Mouse (Mus musculus): ENCODE measurements at regions not wholly inside any gene's neighbourhood (a gene's known extent, or its start where the extent isn't known, plus 50 kb on each side); places are given as distances from the start of the nearest gene placed in this dataset.

DNA sequence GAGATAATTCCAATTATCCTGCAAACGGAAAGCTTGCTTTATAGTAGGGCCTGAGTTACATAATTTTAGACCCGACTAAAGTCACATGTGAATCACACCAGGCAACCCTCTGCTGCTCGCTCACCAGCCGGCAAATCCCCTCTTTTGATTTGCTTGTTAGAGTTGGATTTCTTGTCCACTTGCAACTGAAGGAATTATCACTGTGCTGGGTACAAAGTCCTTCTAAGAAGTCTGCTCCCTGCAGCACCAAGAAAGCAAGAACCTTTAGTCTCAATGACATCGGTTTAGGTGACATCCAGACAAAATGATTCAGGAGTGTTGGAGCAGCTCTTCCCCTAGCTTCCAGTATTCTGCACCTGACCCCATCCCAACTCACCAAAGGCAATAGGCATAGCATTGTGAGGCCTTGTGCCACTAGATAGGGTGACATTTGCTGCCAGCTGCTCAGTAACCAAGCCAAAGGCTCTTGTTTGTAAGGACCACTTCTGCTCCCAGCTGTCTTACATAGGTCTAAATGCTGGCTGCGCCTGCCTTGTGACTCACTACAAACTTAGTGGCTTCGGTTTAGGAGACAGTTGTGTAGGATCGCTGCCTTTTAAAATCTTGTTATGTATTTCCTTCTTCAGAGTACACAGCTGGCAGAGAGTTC, 189.5 kb upstream of the Rreb1 start:
- no peaks in the 10 kb centered on the region for H3K36me3 ChIP-seq (ENCODE audit: control insufficient read depth, insufficient read depth, low read length, poor library complexity, severe bottlenecking)

DNA sequence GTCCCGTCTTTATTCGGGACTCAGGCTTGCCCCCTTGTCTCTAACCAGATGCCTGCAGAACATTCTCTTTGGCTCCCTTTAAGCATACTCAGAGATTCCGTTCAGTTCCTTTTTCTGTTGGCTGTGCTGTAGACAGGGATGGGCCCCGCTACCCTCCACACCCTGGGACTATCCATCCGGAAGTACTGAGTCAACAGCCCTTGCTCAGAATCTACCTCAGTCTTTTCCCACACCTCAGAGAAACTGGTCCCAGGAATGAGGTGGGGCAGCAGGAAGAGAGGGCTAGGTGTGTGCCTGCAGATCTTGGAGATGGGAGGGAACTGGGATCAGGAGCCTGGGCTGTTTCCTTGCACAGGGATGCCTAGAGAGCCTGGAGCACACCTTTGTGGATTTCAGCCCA, 186.1 kb upstream of the Rreb1 start:
- H3K36me3 ChIP-seq (ENCODE audit: control insufficient read depth, insufficient read depth, low read length, poor library complexity, severe bottlenecking), result no peaks in the 10 kb centered on the region
- no peak for DNase-seq (ENCODE audit: low read depth, low spot score)
- no peaks in the 10 kb centered on the region for H3K27me3 ChIP-seq (ENCODE audit: control insufficient read depth, insufficient read depth, low read length, poor library complexity, severe bottlenecking)

More for the DNA sequence above, 189.5 kb upstream of the Rreb1 start:
- DNase-seq (ENCODE audit: low read depth, low spot score), result no peak
- H3K27me3 ChIP-seq (ENCODE audit: control insufficient read depth, insufficient read depth, low read length, poor library complexity, severe bottlenecking), result no peaks in the 10 kb centered on the region

DNA sequence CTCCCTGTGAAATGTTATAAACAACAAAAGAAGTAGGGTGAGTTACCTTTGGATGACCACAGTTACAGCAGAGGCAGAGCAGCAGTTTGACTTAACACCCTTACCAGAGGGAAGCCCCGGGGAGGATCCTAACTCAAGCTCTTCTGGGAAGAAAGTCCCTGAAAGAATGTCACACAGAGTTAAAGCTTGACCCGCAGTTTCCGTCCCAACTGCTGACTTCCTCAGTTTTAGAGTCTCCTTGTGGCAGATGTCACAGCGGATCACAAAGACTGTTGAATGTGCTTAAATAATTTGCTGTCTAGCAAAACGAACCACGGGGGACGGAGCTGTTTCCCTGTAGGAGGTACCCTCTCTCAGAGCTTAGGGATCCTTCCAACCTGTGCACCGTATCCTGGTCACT, 183.0 kb upstream of the Rreb1 start:
- Histone ChIP-seq H3K36me3 (ENCODE audit: control insufficient read depth, insufficient read depth, low read length, poor library complexity, severe bottlenecking) (no peaks in the 10 kb centered on the region), H3K27me3 (ENCODE audit: control insufficient read depth, insufficient read depth, low read length, poor library complexity, severe bottlenecking) (no peaks in the 10 kb centered on the region)
- DNase-seq (ENCODE audit: low read depth, low spot score), result peak; percentile 18

DNA sequence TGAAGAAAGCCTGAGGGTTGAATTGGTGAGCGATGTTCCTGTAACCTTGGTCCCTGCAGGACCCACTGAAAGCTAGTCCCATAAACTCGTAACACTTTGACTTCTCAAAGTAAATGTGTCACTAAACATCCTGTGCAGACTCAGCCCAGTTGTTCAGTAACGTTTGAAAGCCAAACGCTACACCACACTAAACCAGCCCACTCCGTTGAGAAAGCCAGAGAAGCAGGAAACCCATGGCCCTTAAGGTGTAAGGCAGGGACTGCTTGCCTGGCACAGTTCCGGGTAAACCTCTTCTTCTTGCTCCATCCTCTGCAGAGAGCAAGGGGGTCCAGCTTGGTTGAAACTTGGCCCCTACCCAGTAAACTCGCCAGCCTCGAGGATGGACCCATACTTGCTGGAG, 180.6 kb upstream of the Rreb1 start:
- no peak for DNase-seq (ENCODE audit: low read depth, low spot score)
- no peaks in the 10 kb centered on the region for H3K36me3 ChIP-seq (ENCODE audit: control insufficient read depth, insufficient read depth, low read length, poor library complexity, severe bottlenecking)
- H3K27me3 ChIP-seq (ENCODE audit: control insufficient read depth, insufficient read depth, low read length, poor library complexity, severe bottlenecking), result no peaks in the 10 kb centered on the region

DNA sequence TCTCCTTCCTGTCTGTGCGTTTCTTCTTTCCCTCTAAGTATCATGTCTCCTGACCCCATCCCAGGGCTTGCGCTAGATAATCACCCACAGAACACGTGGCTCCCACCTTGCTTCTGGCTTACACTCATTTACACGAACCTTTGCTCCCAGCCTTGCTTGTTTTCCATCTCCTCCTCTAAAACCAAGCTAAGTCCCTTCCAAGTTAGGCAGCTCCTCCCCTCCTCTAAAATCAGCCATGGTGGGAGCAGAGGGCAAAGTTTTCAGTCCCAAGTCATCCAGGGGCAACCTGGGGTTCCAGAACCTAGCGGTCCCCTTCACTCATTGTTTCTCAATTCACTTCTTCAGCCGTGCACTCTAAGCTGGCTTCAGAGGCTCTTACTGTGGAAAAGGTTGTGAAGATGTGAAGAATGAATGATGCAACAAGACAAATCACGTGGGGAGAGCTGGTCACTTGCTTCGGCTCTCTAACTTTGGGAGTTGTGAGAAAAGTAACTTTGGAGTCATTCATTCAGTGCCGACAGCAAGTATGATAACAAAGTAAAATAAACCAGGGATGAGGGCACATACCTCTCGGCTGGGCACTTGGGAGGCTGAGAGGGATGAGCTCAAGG, 179.9 kb upstream of the Rreb1 start:
- Histone ChIP-seq H3K27me3 (ENCODE audit: control insufficient read depth, insufficient read depth, low read length, poor library complexity, severe bottlenecking) (no peaks in the 10 kb centered on the region), H3K36me3 (ENCODE audit: control insufficient read depth, insufficient read depth, low read length, poor library complexity, severe bottlenecking) (no peaks in the 10 kb centered on the region)
- no peak for DNase-seq (ENCODE audit: low read depth, low spot score)

DNA sequence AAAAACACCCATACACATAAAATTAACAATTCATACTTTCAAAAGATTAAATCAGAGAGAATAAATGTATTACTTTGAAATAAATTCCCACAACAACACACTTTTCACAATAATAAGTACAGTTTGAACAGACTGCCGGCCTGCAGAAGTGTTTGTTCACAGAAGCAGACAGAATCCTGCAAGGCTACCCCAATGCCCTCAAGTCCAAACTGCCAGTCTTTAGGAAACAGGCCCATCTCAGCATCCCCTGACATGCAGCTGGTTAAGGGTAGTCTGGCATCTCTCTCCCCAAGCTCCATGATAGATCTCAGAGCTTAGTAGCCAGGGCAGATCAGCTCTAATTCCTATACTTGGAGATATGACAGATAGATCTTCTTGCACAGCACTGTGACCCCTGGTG, 178.5 kb upstream of the Rreb1 start:
- no peaks in the 10 kb centered on the region for H3K36me3 ChIP-seq (ENCODE audit: control insufficient read depth, insufficient read depth, low read length, poor library complexity, severe bottlenecking)
- no peaks in the 10 kb centered on the region for H3K27me3 ChIP-seq (ENCODE audit: control insufficient read depth, insufficient read depth, low read length, poor library complexity, severe bottlenecking)
- no peak for DNase-seq (ENCODE audit: low read depth, low spot score)

DNA sequence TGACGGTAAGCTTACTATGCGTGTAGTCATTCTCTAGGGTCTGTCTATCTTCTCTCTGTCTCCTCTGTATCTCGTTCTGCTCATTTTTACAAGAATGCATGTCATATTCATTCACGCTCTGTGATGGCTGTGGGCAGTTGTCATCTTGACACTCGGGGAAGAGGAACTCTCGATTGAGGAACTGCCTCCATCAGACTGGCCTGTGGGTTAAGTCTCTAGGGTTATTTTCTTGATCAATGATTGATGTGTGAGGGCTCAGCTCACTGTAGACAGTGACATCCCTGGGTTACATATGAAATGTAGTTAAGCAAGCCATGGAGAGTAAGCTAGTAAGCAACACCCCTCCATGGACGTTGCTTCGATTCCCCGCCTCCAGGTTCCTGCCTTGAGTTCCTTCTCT, 178.0 kb upstream of the Rreb1 start:
- peak; percentile 41 for DNase-seq (ENCODE audit: low read depth, low spot score)
- no peaks in the 10 kb centered on the region for H3K27me3 ChIP-seq (ENCODE audit: control insufficient read depth, insufficient read depth, low read length, poor library complexity, severe bottlenecking)
- H3K36me3 ChIP-seq (ENCODE audit: control insufficient read depth, insufficient read depth, low read length, poor library complexity, severe bottlenecking), result no peaks in the 10 kb centered on the region

DNA sequence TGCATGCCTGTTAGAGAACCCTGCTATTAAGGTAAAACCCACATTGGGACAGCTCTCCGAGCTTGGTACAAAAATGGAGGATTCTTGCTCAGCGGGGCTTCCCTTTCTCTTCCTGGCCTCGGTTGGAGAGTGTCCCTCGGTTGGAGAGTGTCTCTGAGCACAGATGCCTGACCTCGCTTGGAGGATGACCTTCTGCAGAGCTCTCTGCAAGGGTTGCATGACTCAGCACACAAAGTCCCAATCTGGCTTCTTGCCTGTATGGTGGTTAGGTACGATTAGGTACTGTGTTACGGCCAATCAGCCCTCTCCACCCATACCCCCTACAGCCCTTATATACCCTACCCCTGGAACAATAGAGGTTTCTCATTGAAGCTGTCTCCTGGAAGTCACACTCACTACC, 177.1 kb upstream of the Rreb1 start:
- no peak for DNase-seq (ENCODE audit: low read depth, low spot score)
- Histone ChIP-seq H3K27me3 (ENCODE audit: control insufficient read depth, insufficient read depth, low read length, poor library complexity, severe bottlenecking) (no peaks in the 10 kb centered on the region), H3K36me3 (ENCODE audit: control insufficient read depth, insufficient read depth, low read length, poor library complexity, severe bottlenecking) (no peaks in the 10 kb centered on the region)

DNA sequence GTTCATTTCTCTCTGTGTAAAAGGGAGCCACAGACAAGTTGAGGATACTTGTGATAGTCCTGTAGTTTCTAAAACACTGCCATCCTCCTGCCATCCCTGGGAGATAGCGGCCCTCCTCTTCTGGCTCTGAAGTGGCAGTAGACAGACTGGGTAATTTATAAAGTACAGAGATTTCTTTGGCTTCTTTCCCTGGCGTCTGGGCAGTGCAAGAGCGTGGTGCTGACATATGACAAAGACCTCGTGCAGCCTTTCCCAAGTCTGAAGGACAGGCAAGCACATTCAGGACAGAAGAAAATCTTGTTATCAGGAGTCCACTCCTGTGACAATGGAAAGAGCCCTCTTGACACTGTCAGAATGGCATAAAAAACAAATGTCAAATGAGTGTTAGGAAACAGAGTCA, 175.9 kb upstream of the Rreb1 start:
- no peak for DNase-seq (ENCODE audit: low read depth, low spot score)
- Histone ChIP-seq H3K27me3 (ENCODE audit: control insufficient read depth, insufficient read depth, low read length, poor library complexity, severe bottlenecking) (no peaks in the 10 kb centered on the region), H3K36me3 (ENCODE audit: control insufficient read depth, insufficient read depth, low read length, poor library complexity, severe bottlenecking) (no peaks in the 10 kb centered on the region)

DNA sequence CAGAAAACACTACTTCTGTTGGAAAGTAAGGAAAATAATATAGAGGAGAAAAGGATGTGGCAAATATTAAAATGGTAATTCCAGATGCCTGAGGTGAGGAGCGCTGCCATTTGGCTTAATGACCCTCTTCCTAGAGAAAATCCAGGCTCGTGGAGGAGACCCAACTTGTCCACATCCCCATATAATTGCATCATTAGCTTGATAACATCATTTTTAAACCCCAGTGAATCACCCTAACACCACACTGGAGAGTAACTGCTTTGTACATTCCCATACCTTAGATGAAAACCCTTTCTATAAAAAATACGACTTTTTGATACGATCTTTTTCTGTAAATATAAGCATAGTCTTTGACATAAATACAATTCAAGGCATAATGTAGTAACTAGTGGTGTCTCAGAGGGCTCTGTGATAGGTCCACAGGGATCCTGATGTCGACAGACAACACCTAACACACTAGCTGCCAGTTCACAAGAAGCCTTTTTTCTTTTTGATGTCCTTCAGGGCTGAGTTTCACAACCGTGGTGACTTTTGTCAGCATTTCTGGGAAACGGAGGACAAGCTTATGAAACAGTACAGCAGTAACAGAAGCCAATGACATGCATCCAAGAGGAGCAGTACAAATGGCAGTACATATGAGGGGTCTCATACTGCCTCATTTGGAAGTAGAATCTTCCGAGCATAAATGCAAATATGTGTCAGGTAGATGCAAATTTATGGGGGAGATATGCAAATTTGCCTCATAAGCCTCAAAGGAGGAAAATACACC, 174.8 kb upstream of the Rreb1 start:
- H3K36me3 ChIP-seq (ENCODE audit: control insufficient read depth, insufficient read depth, low read length, poor library complexity, severe bottlenecking), result no peaks in the 10 kb centered on the region
- no peaks in the 10 kb centered on the region for H3K27me3 ChIP-seq (ENCODE audit: control insufficient read depth, insufficient read depth, low read length, poor library complexity, severe bottlenecking)
- no peak for DNase-seq (ENCODE audit: low read depth, low spot score)

DNA sequence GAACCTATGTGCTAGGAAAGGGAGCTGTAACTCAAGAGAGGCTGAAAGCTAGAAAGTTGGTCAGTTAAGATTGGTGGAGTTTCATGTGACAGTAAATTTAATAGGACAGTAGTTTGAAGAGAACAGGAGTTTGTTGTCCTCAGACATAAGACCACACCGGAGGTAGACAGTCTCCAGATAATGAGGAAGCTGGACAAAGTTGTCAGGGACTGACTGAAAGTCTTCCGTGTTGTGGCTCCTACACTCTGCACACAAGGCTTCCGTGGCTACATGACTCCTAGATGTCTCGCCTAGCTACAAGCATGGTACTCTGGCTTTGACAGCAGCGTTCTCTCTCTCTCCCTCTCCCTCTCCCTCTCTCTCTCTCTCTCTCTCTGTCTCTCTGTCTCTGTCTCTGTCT, 171.9 kb upstream of the Rreb1 start:
- DNase-seq (ENCODE audit: low read depth, low spot score), result no peak
- Histone ChIP-seq H3K36me3 (ENCODE audit: control insufficient read depth, insufficient read depth, low read length, poor library complexity, severe bottlenecking) (no peaks in the 10 kb centered on the region), H3K27me3 (ENCODE audit: control insufficient read depth, insufficient read depth, low read length, poor library complexity, severe bottlenecking) (no peaks in the 10 kb centered on the region)

DNA sequence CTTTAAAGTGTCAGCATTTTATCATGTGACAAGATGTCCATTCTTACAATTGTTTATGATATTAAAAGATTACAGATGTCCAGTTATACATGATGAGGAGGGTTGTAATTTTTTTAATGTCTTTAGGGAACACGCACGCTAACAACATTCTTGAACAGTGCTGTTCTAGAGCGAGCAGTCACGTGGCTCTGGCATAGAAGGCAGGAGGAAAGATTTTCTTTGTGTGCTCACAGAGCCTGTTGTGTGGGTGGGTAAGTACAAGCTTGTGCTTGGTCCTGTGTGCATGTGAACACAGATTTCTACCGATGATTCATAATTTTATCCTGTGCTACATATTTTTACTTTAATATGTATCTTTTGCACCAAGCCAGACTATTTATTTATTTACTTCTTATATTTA, 169.1 kb upstream of the Rreb1 start:
- Histone ChIP-seq H3K36me3 (ENCODE audit: control insufficient read depth, insufficient read depth, low read length, poor library complexity, severe bottlenecking) (no peaks in the 10 kb centered on the region), H3K27me3 (ENCODE audit: control insufficient read depth, insufficient read depth, low read length, poor library complexity, severe bottlenecking) (no peaks in the 10 kb centered on the region)
- DNase-seq (ENCODE audit: low read depth, low spot score), result no peak

DNA sequence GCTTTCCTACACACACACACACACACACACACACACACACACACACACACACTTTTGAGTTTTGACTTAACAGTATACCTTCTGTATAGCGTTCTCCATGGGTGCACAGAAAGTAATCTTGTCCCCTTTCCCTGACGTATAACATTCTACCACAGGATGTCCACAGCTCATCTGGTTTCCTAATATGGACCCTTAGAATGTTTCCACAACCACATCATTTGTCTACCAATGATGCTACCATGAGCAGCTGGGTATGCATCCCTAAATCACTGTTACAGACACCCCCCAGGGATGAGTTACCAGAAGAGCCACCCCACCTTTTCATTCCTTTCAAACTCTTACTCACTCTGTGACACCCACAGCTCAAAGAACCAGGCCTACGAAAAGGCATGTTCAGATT, 166.8 kb upstream of the Rreb1 start:
- Histone ChIP-seq H3K36me3 (ENCODE audit: control insufficient read depth, insufficient read depth, low read length, poor library complexity, severe bottlenecking) (no peaks in the 10 kb centered on the region), H3K27me3 (ENCODE audit: control insufficient read depth, insufficient read depth, low read length, poor library complexity, severe bottlenecking) (no peaks in the 10 kb centered on the region)
- DNase-seq (ENCODE audit: low read depth, low spot score), result peak; percentile 23

DNA sequence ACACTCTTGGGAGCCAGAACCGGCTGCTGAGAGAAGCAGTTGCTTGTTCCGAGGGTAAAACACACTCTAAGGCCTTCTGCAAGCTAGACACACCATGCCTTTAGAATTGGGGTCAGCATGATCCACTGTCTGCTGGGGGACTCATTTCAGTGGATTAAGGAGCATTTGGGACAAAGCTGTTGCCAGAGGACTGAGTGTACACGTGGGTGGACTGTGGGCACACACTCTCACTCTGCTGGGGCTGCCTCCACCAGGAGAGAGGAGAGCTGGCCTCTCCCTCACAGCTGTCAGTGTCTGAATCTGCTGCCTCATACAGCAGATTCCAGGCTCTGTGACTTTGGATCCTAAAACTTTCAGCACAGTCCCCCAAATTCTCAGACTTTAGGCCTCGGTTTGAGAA, 161.2 kb upstream of the Rreb1 start:
- Histone ChIP-seq H3K36me3 (ENCODE audit: control insufficient read depth, insufficient read depth, low read length, poor library complexity, severe bottlenecking) (no peaks in the 10 kb centered on the region), H3K27me3 (ENCODE audit: control insufficient read depth, insufficient read depth, low read length, poor library complexity, severe bottlenecking) (no peaks in the 10 kb centered on the region)
- no peak for DNase-seq (ENCODE audit: low read depth, low spot score)

DNA sequence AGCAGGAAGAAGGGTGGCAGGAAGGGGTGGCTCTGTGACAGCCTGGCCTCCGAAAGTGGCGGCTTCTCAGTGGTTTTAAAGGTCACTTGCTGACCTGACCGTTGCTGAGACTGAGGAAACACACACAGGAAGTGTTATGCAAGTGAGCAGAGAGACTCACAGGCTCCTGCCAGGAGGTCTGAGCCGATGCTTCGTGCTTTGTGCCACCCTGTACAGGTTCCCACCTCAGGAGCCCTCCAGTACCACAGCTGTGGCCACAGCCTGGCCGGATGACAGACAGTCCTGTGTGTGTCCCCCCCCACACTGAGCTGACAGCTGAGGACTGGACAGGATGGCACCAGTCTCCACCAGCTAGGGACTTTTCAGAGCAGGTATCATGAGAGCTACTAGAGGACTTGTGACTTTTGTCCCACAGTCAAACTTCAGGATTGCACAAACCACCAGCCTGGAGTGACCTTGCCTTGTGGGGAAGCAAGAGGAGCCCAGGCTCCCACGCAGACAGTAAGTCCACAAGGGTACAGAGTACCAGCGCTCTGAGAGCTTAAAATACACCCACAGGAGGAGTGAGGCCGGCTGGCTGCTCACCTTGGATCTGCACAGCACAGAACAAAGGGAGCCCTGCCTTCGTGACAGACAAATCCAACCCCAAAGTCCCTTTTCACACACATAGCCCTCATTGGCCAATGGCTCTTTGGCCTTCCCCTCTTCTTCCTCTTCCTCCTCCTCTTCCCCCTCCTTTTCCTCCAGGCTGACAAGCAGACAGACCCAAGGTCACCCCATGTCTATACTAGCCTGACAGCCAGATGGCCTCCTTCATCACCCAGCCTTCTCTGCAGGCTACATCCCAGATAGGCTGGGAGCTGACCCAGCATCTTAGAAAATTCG, 158.1 kb upstream of the Rreb1 start:
- peak; percentile 40 for DNase-seq (ENCODE audit: low read depth, low spot score)
- no peaks in the 10 kb centered on the region for H3K27me3 ChIP-seq (ENCODE audit: control insufficient read depth, insufficient read depth, low read length, poor library complexity, severe bottlenecking)
- no peaks in the 10 kb centered on the region for H3K36me3 ChIP-seq (ENCODE audit: control insufficient read depth, insufficient read depth, low read length, poor library complexity, severe bottlenecking)

Data from splenic B cell, adult 2 months (primary cell).